Mouse (Mus musculus) CH12.LX (cell line): ENCODE data around the gene Bmf.

Source experiments
- BHLHE40 ChIP-seq: IDR thresholded peaks from 2 replicates; pipeline ENCODE4 v1.6.1; 2011; ENCODE audit warnings: mild to moderate bottlenecking, low read depth, low read length, improper control_type of control experiment
- CHD2 ChIP-seq: IDR thresholded peaks from 2 replicates; pipeline ENCODE4 v1.6.1; 2011; ENCODE audit warnings: low read length, improper control_type of control experiment
- CTCF ChIP-seq, 2 experiments: IDR thresholded peaks in 1 of 2; conservative IDR thresholded peaks in 1 of 2; 2 replicates each; pipeline ENCODE4 v1.5.1; 2011 to 2012; ENCODE audit warnings: low read depth in 2 of 2, low read length in 2 of 2, improper control_type of control experiment in 1 of 2, inconsistent platforms in 1 of 2, mild to moderate bottlenecking in 1 of 2, moderate library complexity in 1 of 2
- E2F4 ChIP-seq: IDR thresholded peaks from 2 replicates; pipeline ENCODE4 v1.6.1; 2011; ENCODE audit warnings: low read depth, low read length, improper control_type of control experiment; ENCODE audit not compliant: insufficient replicate concordance
- EP300 ChIP-seq: IDR thresholded peaks from 2 replicates; pipeline ENCODE4 v1.6.1; 2011; ENCODE audit warnings: low read length, improper control_type of control experiment
- HCFC1 ChIP-seq: IDR thresholded peaks from 2 replicates; pipeline ENCODE4 v1.6.1; 2012; ENCODE audit warnings: low read depth, mild to moderate bottlenecking, inconsistent platforms, low read length, improper control_type of control experiment
- MAX ChIP-seq: IDR thresholded peaks from 2 replicates; pipeline ENCODE4 v1.6.1; 2011; ENCODE audit warnings: low read length, improper control_type of control experiment
- POLR2A ChIP-seq: IDR thresholded peaks from 2 replicates; pipeline ENCODE4 v1.6.1; 2011; ENCODE audit warnings: low read depth, mild to moderate bottlenecking, improper control_type of control experiment, low read length
- POLR2AphosphoS2 ChIP-seq: IDR thresholded peaks from 2 replicates; pipeline ENCODE4 v1.6.1; 2011; ENCODE audit warnings: low read depth, low read length, improper control_type of control experiment
- TCF12 ChIP-seq: IDR thresholded peaks from 2 replicates; pipeline ENCODE4 v1.6.1; 2014; ENCODE audit warnings: low read depth, mild to moderate bottlenecking, inconsistent platforms, low read length, improper control_type of control experiment
- UBTF ChIP-seq: IDR thresholded peaks from 2 replicates; pipeline ENCODE4 v1.6.1; 2012; ENCODE audit warnings: low read depth, mild to moderate bottlenecking, inconsistent platforms, low read length, improper control_type of control experiment, moderate library complexity
- ZMIZ1 ChIP-seq: IDR thresholded peaks from 2 replicates; pipeline ENCODE4 v1.6.1; 2012; ENCODE audit warnings: low read depth, mild to moderate bottlenecking, inconsistent platforms, low read length, improper control_type of control experiment
- ZNF384 ChIP-seq: IDR thresholded peaks from 2 replicates; pipeline ENCODE4 v1.6.1; 2012; ENCODE audit warnings: low read depth, low read length, improper control_type of control experiment, inconsistent platforms

DNA sequence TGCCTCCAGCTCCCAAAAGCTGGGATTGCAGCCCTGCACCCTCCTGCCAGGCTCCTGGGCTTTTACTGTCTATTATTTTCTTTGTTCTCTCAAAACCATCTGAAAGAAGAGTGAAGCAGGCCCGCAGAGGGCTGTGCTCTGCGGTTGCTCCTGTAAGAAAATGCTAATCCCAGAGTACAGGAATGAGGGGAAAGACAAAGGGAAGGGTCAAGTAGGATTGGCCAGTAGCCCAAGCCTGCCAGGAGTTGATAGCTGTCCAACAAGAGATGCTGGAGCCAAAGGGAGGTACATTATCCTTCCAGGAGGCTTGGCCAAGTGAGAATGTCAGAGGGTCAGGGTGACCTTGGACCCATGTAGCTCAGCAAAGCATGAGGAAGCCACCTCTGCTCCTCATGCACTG lies 2.1 kb upstream of the Bmf start:
- no peak for TF ChIP-seq POLR2A
- no peak for TF ChIP-seq E2F4
- no peak for TF ChIP-seq CHD2
- no peak for TF ChIP-seq EP300
- no peak for TF ChIP-seq ZMIZ1
- TF ChIP-seq CTCF (conservative IDR thresholded peaks at IDR 0.05 in 1 of 2, IDR thresholded peaks at IDR 0.05 in 1 of 2; ENCODE audit: low read depth in 2 of 2, low read length in 2 of 2) = no peak
- no peak for TF ChIP-seq POLR2AphosphoS2
- TF ChIP-seq BHLHE40 = no peak
- TF ChIP-seq ZNF384 = no peak
- no peak for TF ChIP-seq UBTF
- TF ChIP-seq HCFC1 = no peak
- TF ChIP-seq MAX = no peak
- TF ChIP-seq TCF12 = no peak
